Mouse (Mus musculus) CD4-positive, CD25-positive, alpha-beta regulatory T cell, adult 2 months (primary cell): ENCODE results near the gene Pheta2.
A peak's percentile ranks its signal among the peaks of the same experiment; 100 is the strongest.
"Not testable (repeated sequence)": the region's sequence is repeated elsewhere in the genome, so short reads cannot be mapped to it uniquely, and the experiment has no call there.

Experiments
- DNase-seq: peaks from one replicate; pipeline ENCODE4 v3.0.0-alpha.2; 2012; ENCODE audit warnings: low read depth, low spot score

Gene Pheta2

DNA sequence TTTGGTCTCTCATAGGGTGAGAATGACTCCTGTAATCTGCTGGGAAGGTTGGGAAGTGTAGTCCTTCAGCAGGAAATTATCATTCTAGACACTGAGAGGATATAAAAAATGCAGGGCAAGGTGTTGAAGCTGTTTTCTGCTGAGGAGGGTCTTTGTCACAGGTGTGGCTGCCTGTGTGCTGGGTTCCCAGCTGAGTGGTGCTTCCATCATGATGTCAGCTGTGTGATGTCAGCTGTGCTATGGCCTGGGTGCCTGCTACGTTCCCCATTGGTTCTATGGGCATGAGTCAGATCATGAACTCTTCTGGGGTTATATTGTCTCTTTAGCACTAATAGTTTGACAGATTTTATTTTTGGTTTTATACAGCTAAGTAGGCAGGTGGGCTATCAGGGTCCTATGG lies 30.1 kb downstream of the Pheta2 start:
- DNase-seq: no peak

DNA sequence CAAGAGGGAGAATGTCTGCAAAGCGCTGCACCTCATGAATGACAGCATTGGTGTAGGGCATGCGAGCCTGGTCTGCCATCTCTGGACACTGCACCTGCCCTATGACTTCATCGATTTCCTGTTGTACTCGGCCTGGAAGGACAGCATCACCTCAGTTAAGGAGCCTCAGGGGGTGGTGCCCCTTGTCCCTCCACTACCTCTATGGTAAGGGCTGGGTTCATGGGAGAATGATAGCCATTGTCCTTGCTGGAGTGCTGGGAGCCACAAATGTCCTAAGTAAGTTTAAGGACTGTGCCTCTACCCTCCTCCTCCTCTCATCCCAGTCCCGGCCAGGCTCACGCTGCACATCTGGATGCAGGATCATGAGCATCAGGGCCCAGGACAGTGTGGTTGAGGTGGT lies 33.7 kb downstream of the Pheta2 start:
- no peak for DNase-seq

DNA sequence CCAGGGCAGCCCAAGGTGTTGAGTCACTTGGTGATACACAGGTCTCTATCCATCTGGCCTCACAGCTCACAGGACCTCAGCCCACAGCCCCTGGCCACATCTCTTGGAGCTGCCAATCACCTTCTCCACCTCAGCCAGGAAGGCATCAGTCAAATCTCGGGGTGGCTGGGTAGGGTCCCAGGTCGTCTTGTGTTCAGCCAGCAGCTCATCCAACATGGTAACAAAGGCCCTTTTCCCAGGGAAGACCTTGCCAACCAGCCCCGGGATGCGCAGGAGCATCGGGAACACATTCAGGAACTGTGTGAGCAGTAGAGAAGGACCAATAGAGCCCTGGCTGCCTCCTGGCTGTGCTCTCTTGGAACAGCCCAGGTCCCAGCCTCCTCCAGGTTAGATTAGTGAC lies 34.2 kb downstream of the Pheta2 start:
- no peak for DNase-seq

DNA sequence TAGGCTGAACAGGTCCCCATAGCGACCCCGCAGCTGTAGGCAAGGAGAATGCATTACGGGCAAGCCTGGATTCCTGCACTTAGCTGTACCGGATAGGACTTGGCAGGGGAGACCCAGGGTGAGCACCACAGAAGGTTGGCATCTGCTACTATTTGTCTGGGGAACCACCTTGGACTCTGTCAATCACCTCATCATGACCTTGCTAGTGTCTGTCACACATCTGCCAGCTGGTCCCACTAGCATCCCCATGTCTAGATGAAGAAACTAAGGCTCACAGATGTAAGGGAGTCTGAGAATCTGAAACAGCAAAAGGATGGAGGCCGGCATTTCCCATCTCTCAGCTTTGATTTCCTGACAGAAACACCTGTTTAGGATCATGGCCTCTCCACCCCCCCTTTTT lies 35.7 kb downstream of the Pheta2 start:
- DNase-seq: no peak

DNA sequence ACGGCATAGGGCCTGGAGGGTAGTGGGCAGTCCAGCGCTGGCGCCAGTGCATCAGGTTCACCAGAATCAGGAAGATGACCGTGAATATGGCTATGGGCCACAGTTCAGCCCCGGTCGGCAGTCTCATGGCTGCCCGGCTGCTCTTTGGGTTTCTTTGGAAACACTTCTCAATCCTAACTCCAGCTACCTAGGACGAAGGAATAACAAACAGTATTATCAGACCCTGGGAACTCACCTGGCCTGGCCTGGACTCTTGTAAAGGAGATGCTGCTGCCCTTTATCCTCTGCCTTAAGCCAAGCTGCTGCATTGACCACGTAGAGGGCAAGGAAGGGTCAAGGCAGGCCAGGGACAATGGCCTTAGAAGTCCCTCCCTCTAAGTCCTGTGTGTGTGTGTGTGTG lies 37.1 kb downstream of the Pheta2 start:
- no peak for DNase-seq

DNA sequence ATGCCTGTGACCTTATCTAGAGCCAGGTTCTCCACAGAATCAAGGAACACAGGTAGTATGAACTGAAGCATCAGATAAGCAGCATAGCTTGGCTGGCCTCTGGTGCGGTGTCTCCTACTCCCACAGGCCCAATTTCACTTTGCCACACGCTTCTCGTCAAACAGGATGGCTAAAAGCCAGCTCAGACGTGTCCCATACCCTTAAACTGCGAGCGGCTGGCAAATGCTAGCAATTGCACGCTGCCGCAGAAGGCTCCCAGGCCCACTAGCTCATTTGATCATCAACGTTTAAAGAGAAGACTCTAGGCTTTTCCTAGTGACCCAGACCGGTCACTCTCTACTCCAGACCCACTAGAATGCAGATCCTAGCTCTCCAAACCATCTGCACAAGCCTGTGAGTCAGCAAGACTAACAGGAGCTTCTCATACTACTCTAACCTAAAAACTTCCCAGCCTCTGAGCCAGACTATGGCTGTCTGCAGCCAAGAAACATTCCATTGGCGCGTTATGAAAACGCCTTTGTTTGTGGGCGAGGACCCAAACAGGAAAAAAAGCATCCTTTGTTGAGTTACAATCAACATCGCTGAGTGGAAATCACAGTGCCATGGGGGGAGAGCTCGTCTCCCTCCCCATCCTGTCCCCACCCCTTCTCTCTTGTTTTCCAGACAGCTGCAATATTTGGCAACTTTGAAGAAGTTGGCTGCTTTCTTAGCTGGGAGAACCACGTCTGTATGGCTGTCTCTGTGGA lies 37.8 kb downstream of the Pheta2 start:
- no peak for DNase-seq

DNA sequence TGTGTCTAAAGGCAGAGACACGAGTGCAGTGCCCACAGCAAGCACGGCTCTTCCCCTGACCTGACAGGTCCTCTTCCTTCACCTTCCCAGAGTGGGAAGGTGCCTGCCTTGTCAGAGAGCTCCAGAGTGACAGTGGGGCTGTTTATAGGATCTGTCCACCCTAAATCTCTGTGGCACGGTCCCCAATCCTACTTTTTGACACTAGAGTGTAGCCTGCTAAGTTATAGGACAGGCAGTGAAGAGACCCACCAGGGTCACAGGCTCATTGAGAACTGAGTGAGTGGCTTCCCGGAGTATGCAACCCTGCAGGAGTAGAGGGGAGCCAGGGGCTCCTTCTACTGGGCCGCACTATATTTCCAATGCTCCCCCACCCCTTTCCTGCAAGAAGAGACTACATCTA lies 39.0 kb downstream of the Pheta2 start:
- DNase-seq: no peak

DNA sequence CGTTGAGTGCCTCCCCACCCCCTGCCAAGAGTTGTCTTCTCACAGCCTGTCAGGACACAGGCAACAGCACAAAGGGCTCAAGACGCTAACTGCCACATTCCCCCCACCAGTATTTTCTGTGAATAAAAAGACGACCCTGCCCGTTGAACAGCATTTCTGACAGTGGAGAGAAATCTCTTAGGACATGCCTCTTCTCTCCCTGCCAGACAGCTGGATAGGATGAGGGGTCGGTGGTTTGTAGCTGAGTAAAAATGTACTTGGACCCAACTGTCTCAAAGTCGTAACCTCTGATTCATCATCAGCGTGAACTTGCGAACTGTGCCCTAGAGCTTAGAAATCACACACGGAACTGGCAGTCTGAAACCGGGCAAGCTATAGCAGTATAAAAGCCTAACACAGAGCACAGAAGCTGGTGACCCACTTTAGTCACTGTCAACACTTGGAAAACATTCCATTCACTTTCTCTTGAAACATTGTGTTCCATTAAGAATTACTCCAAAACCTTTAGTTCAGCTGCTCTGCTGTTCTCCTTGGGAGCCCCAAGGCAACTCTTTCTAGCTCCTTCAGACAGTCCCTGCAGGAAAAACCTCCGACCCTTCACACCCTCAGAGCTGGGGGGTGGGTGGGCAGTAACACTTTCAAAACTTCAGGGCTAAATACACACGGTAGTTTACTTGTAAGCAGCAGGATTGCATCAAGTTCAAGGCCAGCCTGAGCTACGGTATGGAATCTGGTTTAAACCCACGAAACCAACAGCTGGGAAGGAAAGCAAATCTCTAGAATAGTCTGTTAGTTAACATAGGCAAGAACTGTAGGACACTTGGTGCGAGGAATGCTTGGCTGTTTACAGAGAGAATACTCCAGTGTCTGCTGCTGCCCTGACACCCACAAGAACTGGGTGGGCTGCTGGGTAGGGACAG lies 39.8 kb downstream of the Pheta2 start:
- no peak for DNase-seq

DNA sequence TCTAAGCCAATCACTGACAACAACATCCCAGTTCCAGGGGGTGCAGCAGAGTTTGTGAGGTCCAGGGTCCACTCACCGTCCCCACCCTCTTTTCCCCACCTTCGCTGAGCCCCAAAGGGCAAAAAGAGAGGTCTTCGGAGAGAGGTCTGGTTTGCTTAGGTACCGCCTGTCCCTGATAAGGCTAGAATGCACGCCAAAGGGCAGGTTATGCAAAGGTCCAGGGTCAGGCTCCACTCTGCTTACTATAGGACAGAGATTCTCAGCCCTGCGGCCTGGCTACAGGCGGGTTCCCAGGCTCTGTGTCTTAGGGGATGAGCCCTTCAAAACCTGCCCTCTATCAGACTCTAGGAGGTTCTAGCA lies 40.7 kb downstream of the Pheta2 start:
- DNase-seq: no peak

DNA sequence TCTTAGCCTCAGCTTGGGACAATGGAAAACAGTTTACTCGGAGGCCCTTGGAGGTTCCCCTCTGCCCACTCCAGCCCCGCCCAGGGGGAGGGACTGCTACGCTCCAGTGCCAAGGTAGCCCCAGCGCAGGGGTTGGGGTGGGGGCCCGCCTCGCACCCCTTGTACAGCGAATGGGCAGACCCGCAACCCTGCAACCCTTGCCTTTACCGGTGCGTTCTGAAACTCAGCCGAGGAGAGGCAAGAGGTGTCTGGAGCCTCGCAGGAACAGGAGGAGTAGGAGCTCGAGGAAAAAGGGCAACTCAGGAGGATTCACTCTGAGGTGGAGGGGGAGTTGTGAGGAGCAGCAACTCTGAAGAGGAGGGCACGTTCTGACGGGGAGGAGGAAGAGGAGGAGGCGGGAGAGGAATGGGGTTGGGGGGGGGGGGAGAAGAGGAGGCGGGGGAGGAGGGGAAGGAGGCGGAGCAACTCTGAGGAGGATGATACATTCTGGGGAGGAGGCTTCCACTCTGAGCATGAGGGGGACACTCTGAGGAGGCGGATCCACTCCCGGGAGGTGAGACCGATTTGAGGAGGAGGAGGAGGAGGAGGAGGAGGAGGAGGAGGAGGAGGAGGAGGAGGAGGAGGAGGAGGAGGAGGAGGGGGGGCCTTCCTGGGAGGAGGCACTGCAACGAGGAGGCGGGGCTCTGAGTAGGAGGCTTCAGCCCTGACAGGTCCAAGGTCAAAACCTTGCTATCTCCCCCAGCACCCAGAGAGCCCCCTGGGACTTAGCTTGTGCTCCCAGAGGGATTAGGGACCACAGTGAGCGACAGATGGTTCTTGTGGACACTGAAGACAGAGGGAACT lies 41.4 kb downstream of the Pheta2 start, which contains the start of gene Cyp2d22:
Cyp2d22 (minus strand) TSS at position 390 of the 843 bp plus-strand sequence.
- DNase-seq: peak; percentile 69

DNA sequence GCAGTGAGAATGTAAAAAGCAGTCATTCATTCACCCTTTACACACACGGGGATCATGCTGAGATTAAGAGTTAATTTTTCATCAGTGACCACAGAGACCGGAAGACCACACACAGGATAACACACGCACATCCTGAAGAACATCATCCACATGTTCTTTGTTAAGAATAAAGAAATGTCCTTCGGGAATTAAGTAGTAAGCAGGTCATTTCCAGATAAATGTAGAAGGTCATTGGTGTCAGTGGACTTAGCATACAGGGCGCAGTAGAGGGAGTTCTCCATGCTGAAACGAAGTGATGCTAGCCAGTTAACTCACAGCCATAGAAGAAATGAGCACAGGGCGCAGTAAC lies 41.9 kb downstream of the Pheta2 start:
- no peak for DNase-seq

DNA sequence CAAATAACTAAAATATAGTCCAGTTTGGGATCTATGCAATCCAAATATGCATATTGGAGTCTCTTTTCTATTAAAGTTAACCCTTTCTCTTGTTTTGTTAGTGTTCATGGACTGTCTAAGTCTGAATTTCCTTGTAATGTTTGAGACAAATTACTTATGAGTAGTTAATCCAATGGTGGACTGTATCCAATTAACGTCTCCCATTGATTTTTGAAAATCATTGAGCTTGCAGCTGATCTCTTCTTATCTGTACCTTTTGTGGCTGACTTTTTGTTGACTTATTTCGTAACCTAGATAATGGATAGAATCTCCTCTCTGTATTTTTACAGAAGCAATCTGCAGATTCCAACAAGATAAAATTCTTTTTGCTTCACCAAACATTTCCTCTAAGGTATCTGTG lies 43.7 kb downstream of the Pheta2 start:
- DNase-seq: no peak

DNA sequence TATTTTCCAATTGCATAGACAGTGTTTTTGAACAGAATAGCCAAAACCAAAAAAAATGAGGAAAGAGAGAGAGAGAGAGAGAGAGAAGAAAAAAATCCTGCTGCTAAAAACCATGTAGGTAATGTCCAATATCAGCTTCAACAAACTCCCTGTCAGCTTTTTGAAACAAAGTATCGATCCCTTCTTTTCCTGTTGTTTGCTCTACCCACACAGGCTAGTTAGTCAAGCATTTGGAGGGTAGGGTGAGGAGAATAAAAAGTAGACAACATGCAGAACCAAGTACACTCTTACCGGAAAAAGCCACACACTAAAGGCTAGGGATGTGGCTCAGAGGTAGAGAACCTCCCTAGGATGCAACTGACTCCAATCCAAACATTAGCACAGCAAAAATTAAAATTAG lies 47.0 kb downstream of the Pheta2 start:
- DNase-seq: no peak

DNA sequence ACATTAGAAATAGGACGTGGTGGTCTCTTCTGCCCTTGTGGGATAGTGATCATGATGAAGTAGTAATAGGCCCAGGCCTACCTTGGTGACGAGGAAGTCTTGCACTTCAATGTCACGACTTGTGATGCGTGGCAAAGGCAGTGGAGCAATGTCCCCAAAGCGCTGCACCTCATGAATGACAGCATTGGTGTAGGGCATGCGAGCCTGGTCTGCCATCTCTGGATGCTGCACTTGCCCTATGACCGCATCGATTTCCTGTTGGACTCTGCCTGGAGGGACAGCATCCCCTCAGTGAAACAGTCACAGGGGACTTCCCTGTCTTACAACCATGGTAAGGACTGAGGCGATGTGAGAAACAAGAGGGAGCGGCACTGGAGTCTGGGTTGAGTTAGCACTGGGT lies 51.2 kb downstream of the Pheta2 start:
- not testable (repeated sequence) for DNase-seq

DNA sequence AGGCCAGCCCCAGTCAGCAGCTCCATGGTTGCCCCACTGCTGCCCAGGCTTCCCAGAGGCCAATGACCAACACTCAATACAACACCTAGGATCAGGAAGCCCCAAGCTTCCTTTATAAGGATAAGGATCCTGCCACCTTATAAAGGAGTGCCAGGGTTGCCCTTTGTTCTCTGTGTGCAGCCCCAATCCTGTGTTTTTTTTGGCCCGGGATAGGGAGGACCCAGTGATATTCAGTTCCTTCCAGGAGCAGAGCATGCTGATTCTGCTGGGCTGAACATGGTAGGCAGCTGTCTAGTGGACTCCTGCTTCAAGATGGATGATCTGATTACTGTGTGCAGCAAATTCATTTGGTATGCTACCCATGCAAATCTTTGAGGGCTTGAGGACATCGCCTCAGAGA lies 55.2 kb downstream of the Pheta2 start, which contains the start of gene Cyp2d11:
Cyp2d11 (minus strand) TSS at position 101 of the 400 bp plus-strand sequence.
- not testable (repeated sequence) for DNase-seq
